Mouse (Mus musculus) thymus, postnatal 14 days (tissue): ENCODE measurements around the gene Olfr1340.

ENCODE experiments used
- DNase-seq: peaks from one replicate; pipeline ENCODE4 v3.0.0; 2021

The Olfr1340 gene

GRCm38 (mm10) chr4:118719838-118720237, at the start of gene Olfr1340:
TSS of gene Olfr1340 (plus strand) at chr4:118720138.
- no peak for DNase-seq

GRCm38 (mm10) chr4:118687086-118687485, 32.9 kb upstream of the Olfr1340 start:
- no peak for DNase-seq

GRCm38 (mm10) chr4:118692412-118692973, 27.4 kb upstream of the Olfr1340 start, which contains the start of gene Olfr1342:
TSS of gene Olfr1342 (minus strand) at chr4:118692756.
- peak; percentile 15 for DNase-seq

DNA sequence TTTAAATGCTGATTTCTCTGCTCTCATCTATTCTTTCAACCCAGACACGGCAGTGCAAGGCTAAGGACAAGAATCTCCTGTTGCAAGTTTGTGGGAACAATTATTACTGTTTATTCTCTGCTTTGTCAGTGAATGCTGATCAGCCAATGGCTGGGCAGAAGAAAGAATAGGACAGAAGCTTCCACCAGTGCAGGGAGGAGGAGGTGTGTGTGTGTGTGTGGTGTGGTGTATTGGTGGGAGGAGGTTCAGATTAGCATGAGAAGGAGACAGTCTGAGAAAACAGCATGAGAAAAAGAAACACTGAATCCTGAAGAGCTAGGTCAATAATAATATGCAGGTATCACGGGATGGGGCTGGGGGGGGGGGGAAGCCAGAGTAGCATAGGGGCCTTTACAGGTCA, 26.1 kb upstream of the Olfr1340 start:
- DNase-seq: no peak

DNA sequence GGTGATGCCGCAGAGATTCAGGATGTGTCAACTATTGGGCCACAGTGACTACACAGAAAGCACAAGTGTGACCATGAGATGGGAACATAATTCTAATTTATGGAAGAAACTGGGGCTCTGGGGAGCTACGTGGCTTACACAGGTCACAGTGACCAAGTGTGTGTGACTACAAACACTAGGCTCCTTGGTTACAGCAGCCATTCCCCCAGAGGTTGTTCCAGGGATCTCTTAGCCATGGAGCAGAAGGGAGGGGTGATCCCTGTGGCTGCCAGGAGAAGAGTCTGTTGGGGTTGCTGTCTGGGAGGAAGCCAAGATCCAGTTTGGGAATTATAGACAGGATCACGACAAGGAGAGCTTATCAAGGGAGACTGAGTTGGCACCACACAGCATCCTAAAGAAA, 16.7 kb upstream of the Olfr1340 start, which contains the start of gene Olfr1341:
Gene Olfr1341, plus strand, starts transcription at position 301 of the 400 bp plus-strand sequence.
- no peak for DNase-seq

DNA sequence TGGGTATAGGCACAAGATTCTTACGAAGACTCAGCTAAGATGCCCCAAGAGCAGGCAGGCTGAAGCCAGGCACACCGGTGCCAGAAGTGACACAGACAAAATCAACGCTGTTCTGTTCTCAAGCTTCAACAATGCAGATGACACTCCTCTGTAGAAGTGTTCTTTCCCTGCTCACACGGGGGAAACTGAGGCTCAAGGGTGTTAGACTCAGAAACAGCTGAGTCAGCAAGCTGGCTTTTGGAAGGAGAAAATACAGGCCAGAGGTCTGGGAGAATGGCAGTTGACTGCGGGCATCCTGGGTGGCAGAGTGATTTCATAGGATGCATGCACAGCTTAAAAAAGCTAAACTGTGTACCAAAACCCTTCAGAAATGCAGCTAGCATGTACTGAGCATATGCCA, 11.9 kb upstream of the Olfr1340 start:
- no peak for DNase-seq

DNA sequence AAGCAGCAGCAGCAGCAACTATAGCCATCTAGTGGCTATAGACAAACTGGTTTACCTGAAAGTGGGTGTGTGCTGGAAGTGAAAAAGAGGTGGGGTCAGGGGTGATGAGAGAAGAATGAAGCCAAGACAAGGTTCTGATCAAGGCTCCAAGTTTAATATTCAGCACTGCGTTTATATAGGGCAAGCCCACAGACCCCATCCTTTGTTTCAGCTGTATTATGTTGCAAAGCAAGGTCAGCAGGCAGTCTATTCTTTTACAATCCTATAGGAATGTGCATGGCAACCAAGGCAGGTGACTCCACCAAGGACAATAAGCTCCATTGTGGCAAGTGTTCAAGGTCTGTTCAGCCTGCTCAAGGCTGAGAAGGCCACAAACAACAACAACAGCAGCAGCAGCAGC, 8.3 kb upstream of the Olfr1340 start:
- no peak for DNase-seq

GRCm38 (mm10) chr4:118721742-118722483, 2.0 kb downstream of the Olfr1340 start:
- DNase-seq: peak; percentile 9

GRCm38 (mm10) chr4:118731875-118732274, 11.9 kb downstream of the Olfr1340 start, which contains the start of gene Olfr1339:
TSS of gene Olfr1339 (plus strand) at chr4:118732175.
- DNase-seq: no peak

DNA sequence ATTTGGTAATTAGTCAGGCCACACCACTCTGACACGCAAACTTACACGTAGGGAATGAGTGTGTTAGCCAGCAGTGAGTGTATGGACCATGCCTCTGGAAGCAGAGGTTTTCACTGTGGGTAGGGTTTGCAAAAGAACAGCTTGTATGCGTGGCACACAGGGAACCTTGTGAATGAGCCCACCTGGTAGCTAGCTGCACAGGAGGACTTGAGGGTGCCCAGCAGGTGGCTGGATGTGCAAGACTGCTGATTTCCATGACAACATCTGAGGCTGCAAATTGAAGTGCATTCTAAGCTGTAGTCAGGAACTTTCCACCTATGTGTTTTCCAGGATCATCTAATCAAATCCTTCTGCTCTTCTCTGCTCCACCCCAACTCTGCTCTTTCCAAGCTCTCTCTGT, 19.6 kb downstream of the Olfr1340 start:
- DNase-seq: no peak

DNA sequence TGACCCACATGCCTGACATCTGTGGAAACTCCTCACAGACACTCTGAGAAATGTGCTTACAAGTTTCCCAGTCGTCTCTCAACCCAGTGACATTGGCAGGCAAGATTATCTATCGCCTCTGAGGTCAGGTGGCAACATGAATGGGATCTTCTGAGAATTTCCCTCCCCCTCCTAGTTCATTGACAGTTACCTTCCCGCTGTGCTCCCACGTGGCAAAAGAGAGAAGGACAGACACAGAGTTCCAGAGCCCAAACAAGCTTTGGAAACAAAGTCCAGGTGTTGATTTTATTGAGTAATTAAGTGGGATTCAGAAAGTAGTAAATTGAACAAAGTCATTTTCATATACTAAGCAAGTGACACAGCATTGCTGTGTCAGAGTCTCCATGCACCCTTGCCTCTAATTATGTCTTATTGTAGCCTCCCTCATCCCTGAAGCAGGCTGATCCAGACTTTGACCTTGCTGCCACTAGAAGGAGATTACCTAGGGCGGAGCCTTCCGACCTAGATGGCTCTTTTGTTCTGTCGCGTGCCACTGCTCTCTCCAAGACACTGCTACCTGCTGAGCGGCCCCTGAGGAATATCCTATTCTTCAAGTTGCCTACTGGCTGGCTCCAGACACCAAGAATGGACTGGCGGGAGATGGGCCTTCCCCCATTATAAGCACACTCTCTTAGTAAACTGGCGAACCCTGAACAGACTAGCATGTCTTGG, 21.2 kb downstream of the Olfr1340 start:
- DNase-seq: no peak

DNA sequence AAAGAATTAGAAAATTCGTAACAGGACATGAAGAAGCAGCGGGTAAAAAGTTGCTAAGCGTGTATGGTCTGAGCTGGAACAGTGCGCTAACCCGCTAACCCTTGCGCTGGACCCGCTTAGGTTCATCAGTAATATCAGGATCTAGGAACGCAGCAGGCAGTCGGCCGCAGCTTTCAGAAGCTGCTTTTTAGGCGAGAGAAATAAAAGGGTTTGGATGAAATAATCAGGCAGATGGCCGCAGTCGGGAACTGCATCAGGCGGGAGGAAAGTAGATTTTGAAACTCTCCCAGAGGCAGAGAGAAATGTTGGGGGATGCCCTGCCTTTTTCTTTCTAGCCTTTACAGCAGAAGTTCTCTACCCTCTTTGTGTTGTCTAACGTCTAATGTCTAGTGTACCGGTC, 21.9 kb downstream of the Olfr1340 start:
- DNase-seq: no peak

- DNase-seq: no peak
Observed at GRCm38 (mm10) chr4:118758637-118759036, 38.7 kb downstream of the Olfr1340 start, which contains the start of gene Olfr1338. TSS of gene Olfr1338 (minus strand) at chr4:118758737.
